Mouse (Mus musculus) right cerebral cortex, postnatal 36 days (tissue): ENCODE data around the gene Gm20765.
"Not testable (repeated sequence)": the region's sequence is repeated elsewhere in the genome, so short reads cannot be mapped to it uniquely, and the experiment has no call there.

Source experiments
- DNase-seq, 2 experiments: peaks; one replicate each; pipeline ENCODE4 v3.0.0; 2022; ENCODE audit warnings: low spot score in 2 of 2, mixed read lengths in 1 of 2

Gene Gm20765

GRCm38 (mm10) chr10:104185233-104185632 lies at the start of gene Gm20765:
Gm20765 (plus strand) TSS chr10:104185533.
- DNase-seq: not testable (repeated sequence)

GRCm38 (mm10) chr10:104142687-104143086 lies 42.6 kb upstream of the Gm20765 start, which contains the start of gene Gm21293:
Gm21293 (plus strand) TSS chr10:104142987.
- not testable (repeated sequence) for DNase-seq

GRCm38 (mm10) chr10:104151197-104151596 lies 34.1 kb upstream of the Gm20765 start, which contains the start of gene Gm6763:
Gm6763 (plus strand) TSS chr10:104151497.
- DNase-seq: not testable (repeated sequence)

GRCm38 (mm10) chr10:104159706-104160105 lies 25.6 kb upstream of the Gm20765 start, which contains the start of gene Gm8764:
Gm8764 (plus strand) TSS chr10:104160006.
- not testable (repeated sequence) for DNase-seq

GRCm38 (mm10) chr10:104168215-104168614 lies 17.1 kb upstream of the Gm20765 start, which contains the start of gene Gm21304:
Gm21304 (plus strand) TSS chr10:104168515.
- DNase-seq: not testable (repeated sequence)

GRCm38 (mm10) chr10:104176724-104177123 lies 8.6 kb upstream of the Gm20765 start, which contains the start of gene Gm21312:
Gm21312 (plus strand) TSS chr10:104177024.
- DNase-seq: not testable (repeated sequence)

- not testable (repeated sequence) for DNase-seq
Observed at GRCm38 (mm10) chr10:104193742-104194141, 8.4 kb downstream of the Gm20765 start, which contains the start of gene Gm4340. Gm4340 (plus strand) TSS chr10:104194042.

GRCm38 (mm10) chr10:104209655-104210054 lies 24.3 kb downstream of the Gm20765 start:
- DNase-seq: no peak

- no peak for DNase-seq
Observed at GRCm38 (mm10) chr10:104210268-104210990, 25.1 kb downstream of the Gm20765 start.

- DNase-seq: no peak
Observed at GRCm38 (mm10) chr10:104214527-104214926, 29.2 kb downstream of the Gm20765 start.

- DNase-seq: no peak
Observed at GRCm38 (mm10) chr10:104220303-104221021, 35.1 kb downstream of the Gm20765 start.
